Mouse (Mus musculus): ENCODE data around the gene Prkd1. TPM values are rescaled to one million over a fixed set of nuclear protein-coding genes. Genes with fewer than 3 reads are reported as not detected.
"Not testable (repeated sequence)": the region's sequence is repeated elsewhere in the genome, so short reads cannot be mapped to it uniquely, and the experiment has no call there.

Prkd1 gene
- total RNA-seq (2021) (10 to 100 TPM; 14.4 to 14.8 TPM), polyA plus RNA-seq (2012; rRNA removed) (3.5 and 5.0 TPM in 2 replicates)
- long read RNA-seq, partial matches to known transcripts = 1 of 16 reads
- long read RNA-seq, other reads (novel, unspliced or antisense) = 12 of 16 reads

DNA sequence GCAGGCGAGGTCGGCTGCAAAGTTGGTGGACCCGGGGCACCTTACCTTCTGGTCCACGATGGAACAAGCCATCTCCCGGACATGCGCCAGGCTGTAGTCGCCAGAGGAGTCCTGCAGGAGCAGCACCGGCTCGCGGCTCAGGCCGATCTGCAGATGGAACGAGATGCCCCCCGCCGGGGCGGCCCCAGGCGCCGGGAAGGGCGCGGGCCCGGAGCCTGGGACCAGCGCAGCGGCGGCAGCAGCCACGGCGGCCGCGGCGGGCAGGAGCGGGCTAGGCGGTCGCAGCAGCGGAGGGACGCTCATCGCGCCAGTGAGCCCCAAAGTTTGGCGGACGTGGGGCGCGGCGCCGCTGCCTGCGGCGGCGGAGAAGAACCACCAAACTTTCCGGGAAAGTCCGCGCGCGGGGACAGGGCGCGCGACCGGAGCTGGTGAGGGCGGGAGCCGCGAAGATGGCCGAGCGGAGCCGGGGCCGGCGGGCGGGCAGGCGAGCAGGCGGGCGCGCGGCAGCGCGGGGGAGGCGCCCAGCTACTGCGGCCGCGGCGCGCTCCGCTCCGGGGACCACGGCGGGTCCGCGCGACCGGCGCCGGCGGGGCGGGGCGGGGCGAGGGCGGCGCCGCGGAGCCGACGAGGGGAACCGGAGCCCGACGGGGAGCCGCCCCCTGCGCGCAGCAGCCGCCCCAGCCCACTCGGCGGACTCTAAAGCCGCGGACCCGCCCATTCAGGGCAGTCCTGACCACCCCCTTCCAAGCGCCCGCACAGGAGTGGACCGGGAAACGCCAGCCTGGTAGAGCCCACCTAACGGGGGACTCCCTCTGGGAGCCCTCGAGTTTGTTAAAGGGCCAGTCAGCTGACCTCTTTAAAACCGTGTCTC, at the start of gene Prkd1:
Prkd1 (minus strand) TSS at position 428 of the 871 bp plus-strand sequence.
- DNase-seq = peak; percentile 91

DNA sequence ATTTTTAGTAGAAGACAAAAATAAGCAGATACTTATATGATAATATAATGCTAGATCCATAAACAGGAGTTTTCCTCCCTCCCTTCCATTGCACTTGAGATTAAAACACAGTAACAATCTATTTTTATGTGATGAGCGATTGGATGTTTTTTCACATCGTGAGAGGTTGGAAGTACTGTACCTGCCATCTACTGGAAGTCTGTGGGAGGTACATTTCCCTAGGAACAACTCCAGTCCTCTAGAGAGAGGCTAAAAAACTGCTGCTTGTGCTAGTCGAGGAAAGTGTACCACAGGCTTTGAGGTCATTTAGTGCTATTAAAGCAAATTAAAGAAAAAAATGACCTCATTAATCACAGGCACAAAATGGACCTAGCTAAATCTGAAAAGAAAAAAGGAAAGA, 48.6 kb upstream of the Prkd1 start:
- DNase-seq = peak; percentile 33

DNA sequence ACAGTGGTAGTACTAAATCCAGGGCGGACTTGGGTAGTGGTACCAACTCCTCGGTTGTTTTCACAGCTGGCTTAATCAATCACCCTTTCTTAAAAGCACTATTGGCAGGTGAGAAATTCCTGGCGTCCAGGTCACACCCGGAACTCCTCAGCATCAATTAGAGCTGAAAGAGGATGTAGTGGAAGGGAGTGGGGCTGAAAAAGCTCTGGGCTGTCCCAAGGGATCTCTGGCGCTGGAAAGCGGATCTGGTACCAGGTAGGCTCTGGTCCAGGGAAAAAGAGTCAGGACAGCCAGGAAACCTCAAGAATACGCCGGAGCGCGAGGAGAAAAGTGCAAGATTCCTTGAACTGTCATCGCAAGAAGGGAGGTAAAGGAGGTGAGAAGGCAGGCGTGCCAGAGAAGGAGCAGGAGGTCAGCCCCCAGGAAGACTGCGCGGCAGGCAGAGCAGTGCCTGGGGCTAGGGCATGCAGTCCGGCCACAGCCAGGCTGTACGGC, 675 bp downstream of the Prkd1 start:
- no peak for DNase-seq

DNA sequence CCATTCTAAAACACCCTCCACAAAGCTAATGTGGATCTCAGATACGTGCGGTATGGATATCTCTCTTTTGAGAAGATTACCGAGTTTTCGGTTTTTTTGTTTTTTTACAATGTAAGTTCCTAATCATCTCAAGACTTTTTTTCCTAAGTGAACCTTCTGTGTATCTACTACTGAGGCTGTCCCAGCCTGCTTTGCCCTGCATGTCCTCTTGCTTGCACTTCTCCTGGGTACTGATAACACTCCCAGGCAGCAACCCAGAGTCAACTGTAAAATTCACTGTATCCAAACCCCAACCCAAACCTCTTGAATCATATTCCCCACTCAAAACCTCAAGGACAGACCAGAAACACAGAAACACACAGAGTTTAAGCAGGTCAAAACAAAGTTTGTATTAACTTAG, 2.0 kb downstream of the Prkd1 start:
- DNase-seq = no peak

DNA sequence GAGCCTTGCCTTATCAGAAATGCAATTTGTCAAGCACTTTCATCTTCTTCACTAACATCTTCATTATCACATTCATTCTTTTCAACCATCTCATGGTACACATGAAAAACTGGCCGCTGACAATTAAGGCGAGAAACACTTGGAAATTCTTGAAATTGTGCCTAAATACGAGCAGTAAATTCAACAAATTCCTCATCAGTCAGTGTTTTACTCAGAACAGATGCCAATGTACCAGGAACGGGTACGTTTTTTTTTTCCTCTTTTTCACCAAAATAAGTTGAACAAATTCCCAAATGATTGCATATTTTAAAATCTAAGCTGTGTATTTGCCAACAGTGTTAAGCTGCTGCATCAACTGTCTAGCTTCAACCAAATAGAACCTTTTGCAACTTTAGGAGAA, 6.2 kb downstream of the Prkd1 start:
- DNase-seq = no peak

DNA sequence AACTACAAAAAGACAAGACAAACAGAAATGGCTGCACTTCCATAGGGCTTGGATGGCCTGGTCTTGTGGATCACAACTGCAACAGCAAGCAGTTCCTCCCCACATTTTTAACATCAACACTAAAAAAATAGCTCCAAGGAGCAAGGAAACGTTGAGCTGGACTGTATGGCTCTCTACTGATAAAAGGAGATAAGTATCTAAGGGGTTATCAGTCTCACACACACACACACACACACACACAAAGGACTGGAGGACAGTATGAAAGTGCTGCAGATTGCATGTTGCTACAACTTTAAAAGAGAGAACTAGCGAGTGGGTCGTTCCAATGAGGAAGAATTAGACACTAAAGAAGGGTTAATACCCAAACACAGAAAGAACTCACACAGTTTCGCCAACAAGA, 8.7 kb downstream of the Prkd1 start:
- no peak for DNase-seq

DNA sequence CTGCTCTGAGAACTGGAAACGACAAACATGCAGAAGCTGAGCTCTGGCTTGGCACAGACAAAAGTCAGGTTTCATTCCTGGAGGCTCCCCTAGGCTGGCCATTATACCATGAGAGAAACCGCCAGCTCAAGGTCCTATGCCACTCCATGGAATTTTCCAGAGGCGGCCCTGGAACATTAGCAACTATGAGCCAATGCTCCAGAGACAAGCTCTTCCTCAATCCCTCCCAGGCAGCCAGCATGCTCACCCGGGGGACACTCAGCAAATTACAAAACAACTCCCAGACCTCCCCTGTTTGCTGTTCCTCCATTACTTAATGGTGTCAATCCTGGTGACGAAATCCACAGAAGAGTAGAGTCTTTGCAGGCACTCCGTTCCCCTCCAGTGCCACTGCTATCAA, 14.5 kb downstream of the Prkd1 start:
- peak; percentile 80 for DNase-seq

DNA sequence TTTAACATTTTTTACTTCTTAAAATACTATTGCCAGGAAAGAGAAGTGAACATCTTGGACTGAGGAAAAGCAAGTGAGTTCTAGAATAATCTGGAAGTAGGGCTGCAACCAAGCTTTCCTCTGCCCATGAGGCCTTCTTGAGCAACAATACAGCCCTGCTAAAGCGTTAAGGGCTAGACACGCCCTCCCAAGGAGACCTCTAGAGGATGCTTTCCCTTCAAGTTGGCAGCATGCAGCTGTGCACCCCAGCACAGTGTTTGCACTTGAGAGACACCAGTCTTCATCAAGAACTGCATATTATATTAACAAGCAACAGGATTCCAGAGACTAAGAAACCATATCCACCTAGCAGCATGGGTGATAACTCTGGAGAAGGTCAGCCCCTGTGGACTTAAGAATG, 22.8 kb downstream of the Prkd1 start:
- DNase-seq = not testable (repeated sequence)

DNA sequence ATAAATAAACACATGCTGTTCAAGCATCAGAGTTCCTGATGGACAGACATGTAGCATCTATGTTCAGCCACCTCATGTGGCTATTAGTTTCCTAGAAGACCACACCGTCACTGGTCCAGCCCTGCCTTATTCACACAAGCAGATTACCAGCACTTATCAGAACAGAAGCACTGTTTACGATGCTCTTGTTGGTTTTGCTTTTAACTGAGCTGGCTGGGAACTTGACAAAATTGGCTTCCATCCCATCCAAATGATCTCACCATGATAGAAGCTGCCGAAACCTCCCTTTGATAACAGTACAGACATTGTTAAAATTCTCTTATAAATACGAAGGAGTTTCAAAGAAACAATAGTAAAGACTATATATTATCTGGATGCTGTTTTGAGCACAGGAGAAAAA, 24.7 kb downstream of the Prkd1 start:
- no peak for DNase-seq

DNA sequence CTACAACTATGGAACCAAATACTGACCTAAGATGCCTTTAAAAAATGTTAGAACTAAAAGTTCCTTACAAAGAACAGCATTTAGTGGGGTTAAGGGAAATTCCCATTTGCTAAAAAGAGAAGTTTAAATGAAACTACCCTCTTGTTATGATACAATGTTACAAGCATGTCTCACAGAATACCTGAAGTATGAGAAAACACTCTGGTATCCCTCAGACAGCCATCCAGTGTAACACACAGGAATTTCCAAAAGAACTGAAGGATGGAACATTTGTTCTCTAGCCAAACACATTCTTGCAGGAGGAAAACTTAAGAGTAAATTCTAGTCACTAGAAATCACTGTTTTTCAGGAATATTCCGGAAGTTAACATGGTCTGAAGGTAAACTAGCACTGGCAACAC, 33.0 kb downstream of the Prkd1 start:
- DNase-seq = no peak

DNA sequence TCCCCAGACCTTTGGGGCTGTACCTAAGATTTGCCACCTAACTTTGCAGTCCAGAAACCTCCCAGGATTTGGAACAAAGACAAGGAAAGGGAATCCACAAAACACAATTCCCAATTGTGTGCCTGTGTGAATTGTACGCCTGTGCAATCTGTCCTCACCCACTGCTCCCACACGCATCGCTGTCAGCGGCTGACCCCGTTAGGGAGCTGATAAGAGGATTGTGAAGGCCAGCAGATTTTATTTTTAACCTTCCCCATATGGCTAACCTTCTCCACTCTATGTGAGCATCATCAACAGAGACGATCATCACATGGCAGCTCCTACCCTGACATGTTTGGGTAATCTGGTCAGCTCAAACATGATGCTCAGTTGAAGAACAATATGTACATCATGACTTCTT, 34.6 kb downstream of the Prkd1 start:
- DNase-seq = peak; percentile 12

DNA sequence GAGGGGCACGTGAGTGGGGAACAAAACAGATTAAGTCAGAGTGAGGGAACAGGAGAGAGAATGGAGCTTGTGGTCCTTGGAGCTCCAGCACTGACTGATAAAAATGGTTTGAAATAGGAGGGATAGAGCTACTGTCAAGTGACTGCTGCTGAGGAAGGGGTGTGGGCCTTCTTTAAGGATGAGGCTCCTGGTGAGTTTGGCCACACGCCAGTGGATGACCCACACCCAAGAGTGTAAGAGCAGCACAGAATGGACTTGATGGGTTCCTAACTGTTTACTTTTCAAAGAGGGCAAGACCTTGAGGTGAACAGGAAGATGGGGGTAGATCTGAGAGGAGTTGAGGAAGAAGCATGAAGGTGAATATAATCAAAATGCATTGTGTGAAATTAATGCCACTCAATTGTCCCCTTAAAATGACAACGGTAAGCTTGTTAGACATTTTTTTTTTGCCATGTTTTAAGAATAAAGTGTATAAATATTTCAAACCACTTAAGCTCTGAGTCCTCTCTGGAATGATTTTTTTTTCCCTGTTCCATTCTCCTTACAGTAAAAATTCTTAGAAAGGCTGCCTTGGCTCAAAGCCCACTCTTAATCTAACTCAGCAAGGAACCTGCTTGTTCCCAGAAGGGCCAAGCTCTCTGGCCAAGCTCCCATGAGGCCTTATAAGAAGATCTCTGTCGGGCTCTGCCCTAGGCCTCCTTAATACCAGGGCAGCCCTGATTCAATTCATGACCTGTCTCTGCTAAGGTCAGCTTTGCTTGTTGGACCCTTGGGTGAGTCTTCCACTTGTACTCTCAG, 42.0 kb downstream of the Prkd1 start:
- DNase-seq = no peak

DNA sequence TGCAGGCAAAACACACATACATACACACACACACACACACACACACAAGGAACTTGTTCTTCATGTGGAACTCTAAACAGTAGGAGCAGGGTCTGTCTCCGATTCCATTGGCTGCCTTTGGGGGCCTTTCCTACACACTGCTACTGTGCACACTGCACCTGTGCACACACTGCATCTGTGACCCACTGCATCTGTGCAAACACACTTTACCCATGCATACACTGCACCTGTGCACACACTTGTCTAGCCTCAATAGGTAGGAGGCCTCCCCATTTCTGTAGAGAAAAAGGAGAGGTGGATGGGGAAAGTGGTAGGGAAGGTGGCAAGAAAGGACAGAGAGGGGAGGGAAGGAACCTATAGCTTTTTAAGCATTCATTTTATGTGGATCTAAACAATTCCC, 49.5 kb downstream of the Prkd1 start:
- no peak for DNase-seq

DNA sequence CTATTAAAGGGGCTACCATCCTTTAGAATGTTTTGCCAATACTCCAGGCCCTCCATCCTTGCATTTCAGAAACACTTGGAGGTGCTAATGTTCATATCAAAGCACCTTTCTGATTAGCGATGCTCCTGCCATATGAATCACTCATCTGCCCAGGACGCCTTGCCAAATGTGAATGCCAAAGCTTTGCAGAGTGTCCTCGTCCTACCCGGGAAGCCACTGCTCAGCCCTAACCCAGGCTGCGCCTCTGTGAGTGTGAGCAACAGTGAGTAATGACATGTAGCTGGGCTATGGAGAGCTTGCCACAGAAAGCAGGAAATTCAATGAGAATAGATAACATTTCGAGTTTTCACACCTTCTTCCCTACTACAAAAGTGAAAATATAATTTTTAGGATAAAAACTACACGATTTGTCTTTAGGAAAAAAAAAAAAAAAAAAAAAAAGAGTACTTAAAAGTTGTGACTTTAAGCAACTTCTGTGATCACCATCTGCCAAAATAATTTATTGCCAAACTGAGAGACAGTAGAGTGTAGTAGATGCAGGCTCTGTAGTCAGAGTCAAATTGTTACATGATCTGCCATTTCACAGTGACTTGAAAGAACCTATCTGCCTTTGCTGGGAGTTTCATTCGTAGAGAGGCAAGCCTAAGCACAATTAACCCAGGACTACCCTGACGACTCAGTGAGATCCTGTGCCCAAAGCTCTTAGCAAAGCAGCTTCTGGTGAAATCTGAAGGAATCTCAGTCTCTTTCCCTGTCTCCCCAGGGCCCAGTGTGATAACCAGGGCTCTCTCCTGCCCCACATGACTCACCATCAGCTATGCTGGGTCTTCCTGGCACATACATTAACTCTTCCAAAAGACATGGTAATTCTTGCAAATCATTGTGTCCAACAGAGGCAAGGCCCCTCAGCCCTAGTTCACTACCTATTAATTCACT, 50.6 kb downstream of the Prkd1 start:
- DNase-seq = peak; percentile 74

DNA sequence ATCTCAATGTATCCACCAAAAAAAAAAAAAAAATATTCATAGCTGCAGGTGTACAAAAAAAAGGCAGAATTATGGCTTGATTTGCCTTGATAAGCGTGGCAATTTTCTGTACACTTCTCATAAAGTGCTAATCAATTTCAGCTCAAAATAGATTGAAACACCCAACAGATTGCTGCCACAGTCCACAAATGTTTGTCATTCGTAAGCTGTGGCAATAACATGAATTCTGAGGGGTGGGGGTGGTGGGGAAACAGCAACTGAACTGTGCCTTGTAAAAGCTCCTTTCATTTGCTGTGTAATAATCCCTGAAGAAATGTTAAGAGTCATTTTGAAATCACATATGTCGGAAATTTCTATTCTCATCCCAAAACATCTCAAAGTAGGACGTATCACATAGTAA, 51.4 kb downstream of the Prkd1 start:
- DNase-seq = no peak

DNA sequence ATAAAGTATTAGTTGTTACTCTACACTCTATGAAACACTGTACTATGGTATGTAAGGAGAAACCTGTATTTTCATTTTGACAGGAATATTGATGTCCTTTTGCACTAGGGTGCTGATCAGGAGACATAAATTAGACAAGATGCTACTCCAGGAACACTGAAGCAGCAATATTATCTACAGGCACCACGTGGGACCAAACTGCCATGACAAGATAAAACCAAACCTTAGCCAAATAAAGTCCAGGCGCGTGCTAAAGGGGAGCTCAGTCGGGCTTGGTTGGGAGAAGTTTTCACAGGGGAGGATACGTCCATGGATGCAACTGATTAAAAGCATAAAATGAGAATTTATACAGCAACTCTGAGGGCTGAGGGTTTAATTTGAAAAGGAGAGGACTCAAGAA, 53.1 kb downstream of the Prkd1 start:
- DNase-seq = no peak

DNA sequence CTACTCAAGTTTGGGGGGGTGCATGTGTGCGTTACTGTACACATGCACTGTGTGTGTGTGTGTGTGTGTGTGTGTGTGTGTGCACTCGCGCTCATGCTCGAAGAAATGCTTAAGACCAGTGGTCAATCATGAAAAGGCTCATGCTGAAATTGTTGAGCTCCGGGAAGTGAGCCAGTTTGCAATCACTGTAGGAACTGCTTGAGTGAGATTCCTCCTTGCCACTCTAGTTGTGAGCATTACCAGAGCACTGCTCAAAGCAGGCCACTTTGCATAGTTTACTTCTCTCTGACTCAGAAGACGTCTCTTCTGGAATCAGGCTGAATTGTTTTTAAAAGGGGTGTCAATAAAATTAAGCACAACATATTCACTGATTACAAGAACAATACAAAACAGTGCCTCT, 54.4 kb downstream of the Prkd1 start:
- no peak for DNase-seq

DNA sequence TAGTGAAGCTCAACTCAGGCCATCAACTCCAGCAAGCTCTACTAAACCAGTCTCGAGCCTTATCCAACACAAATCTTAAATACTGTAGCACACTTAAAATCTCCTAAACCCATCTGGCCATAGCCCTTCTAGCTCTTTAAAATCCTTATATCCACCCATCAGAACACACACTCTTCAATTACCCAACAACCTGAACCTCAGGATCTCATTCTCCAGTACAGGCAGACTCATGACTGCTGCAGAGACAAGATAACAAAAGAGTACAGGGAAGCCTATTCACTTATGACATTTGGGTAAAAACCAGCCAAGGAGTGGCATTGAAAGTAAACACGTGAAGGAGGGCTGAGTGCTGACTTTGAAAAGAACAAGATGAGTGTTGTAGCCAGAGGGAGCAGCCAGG, 55.4 kb downstream of the Prkd1 start:
- no peak for DNase-seq

DNA sequence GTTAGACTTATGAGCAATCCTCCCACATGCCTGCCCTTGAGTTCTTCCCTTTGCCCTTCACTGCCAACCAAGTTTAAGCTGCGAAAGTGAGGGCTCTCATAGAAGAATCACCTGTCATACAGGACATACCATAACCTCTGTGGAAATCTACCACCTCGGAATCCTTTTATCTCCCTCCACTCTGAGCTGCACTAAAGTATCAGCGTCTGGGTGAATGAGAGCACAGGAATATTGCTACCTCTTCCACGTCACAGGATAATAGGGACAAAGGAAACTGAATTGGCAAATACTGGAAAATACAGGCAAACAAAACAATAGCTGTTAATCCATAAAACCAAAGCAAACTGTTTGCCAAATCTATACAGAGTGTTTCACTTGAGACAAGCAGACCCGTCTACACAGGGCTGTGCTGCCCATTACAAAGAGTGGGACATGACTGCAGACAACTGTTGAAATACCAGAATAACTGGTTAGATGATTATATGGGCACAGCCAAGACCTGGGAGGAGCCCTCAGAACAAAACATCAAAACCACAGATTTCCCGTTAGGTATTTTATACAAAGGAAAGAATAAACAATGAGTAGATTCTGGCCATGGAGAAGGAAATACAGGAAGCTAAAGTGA, 60.6 kb downstream of the Prkd1 start:
- DNase-seq = no peak

DNA sequence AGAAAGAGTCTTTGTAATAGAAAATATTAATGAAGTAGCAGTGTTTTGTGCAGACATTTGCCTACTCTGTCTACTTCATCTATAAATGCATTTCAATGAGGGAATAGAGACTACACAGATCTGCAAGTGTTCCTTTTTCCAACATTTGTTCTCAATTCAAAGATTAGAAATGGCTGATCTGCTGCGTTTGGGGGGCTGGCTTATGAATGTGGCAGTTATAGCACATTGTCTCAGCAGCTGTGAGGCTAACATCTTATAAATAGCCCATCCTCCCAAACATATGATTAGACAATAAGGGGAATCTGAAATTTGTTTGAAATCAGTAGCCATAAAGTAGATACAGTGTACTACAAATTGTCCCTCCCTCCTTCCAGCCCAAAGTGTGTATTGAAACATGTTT, 83.7 kb downstream of the Prkd1 start:
- no peak for DNase-seq

DNA sequence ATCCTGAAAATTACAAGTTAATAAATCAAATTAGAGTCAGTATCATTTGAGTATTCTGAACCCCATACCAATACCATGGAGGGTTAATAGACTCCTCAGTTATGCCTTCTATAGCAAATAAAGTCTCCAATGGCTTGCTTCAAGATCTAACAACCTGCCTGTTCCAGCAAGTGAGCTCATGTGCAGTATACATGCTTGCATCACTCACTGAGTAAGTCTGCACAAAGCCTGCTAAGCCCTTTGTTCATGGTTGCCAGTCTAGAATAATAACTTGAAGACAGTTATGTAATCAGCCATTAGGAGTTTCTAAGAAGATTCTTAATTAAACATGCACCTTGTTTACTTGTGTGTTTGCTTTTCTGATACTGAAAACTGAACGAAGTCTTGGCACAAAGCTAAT, 88.4 kb downstream of the Prkd1 start:
- DNase-seq = no peak

Measured in adrenal gland, adult 2 months (tissue).